Mouse (Mus musculus) CH12.LX (cell line): ENCODE results near the gene Nwd2. TPM values are rescaled to one million over a fixed set of nuclear protein-coding genes. Genes with fewer than 3 reads are reported as not detected.

ENCODE experiments used
- DNase-seq: peaks from one replicate; pipeline ENCODE4 v3.0.0-alpha.2; 2013; ENCODE audit errors: extremely low read depth
- H3K27ac ChIP-seq: 2 replicates; pipeline ENCODE4 v1.5.1; 2012; ENCODE audit warnings: low read depth, mild to moderate bottlenecking, control low read depth, moderate library complexity; ENCODE audit not compliant: insufficient read depth
- H3K27me3 ChIP-seq: replicated peaks from 2 replicates; pipeline ENCODE3; 2012; ENCODE audit warnings: inconsistent platforms
- H3K36me3 ChIP-seq, 2 experiments: replicated peaks in 1 of 2; 2 replicates each; pipeline versions ENCODE3 to v1.6.1; 2012; ENCODE audit warnings: inconsistent platforms in 1 of 2, low read length in 1 of 2, mild to moderate bottlenecking in 1 of 2, mixed read lengths in 1 of 2, moderate library complexity in 1 of 2; ENCODE audit not compliant: control insufficient read depth in 1 of 2, insufficient read depth in 1 of 2
- H3K4me1 ChIP-seq, 2 experiments: 2 replicates each; pipeline ENCODE4 v1.6.1; 2012; ENCODE audit warnings: inconsistent platforms in 1 of 2, moderate library complexity in 1 of 2; ENCODE audit not compliant: insufficient read depth in 2 of 2, control insufficient read depth in 1 of 2
- H3K4me2 ChIP-seq: 2 replicates; pipeline ENCODE4 v1.6.1; 2012; ENCODE audit warnings: low read depth, mild to moderate bottlenecking, control low read depth; ENCODE audit not compliant: poor library complexity, insufficient read depth, severe bottlenecking
- H3K4me3 ChIP-seq, 3 experiments: fragments of 150-350 bp in 1 of 3; sonication (generic) in 1 of 3; replicated peaks in 1 of 3; 2 replicates each; pipeline versions ENCODE3 to v1.5.1; 2011 to 2012; ENCODE audit warnings: low read depth in 2 of 3, low read length in 2 of 3, mild to moderate bottlenecking in 2 of 3, moderate library complexity in 2 of 3, control low read depth in 1 of 3, improper control_type of control experiment in 1 of 3, inconsistent platforms in 1 of 3, mixed read lengths in 1 of 3; ENCODE audit not compliant: poor library complexity in 1 of 3
- H3K79me2 ChIP-seq: replicated peaks from 2 replicates; pipeline ENCODE4 v1.6.1; 2012; ENCODE audit warnings: mild to moderate bottlenecking, moderate library complexity; ENCODE audit not compliant: control insufficient read depth, poor library complexity, insufficient read depth, severe bottlenecking; ENCODE audit errors: extremely low read depth
- H3K9ac ChIP-seq: 2 replicates; pipeline ENCODE4 v1.6.1; 2012; ENCODE audit warnings: low read depth, mild to moderate bottlenecking, control low read depth, moderate library complexity; ENCODE audit not compliant: insufficient read depth
- H3K9me3 ChIP-seq: replicated peaks from 2 replicates; pipeline ENCODE3; 2012; ENCODE audit warnings: low read length, inconsistent platforms, mixed read lengths
- BHLHE40 ChIP-seq: IDR thresholded peaks from 2 replicates; pipeline ENCODE4 v1.6.1; 2011; ENCODE audit warnings: mild to moderate bottlenecking, low read depth, low read length, improper control_type of control experiment
- CHD1 ChIP-seq: IDR thresholded peaks from 2 replicates; pipeline ENCODE4 v1.6.1; 2012; ENCODE audit warnings: low read depth, low read length, improper control_type of control experiment, inconsistent platforms
- CHD2 ChIP-seq: IDR thresholded peaks from 2 replicates; pipeline ENCODE4 v1.6.1; 2011; ENCODE audit warnings: low read length, improper control_type of control experiment
- EP300 ChIP-seq: IDR thresholded peaks from 2 replicates; pipeline ENCODE4 v1.6.1; 2011; ENCODE audit warnings: low read length, improper control_type of control experiment
- HCFC1 ChIP-seq: IDR thresholded peaks from 2 replicates; pipeline ENCODE4 v1.6.1; 2012; ENCODE audit warnings: low read depth, mild to moderate bottlenecking, inconsistent platforms, low read length, improper control_type of control experiment
- JUND ChIP-seq: conservative IDR thresholded peaks from 2 replicates; pipeline ENCODE4 v1.6.1; 2011; ENCODE audit warnings: low read depth, low read length, improper control_type of control experiment
- MAZ ChIP-seq: IDR thresholded peaks from 2 replicates; pipeline ENCODE4 v1.6.1; 2012; ENCODE audit warnings: low read depth, mild to moderate bottlenecking, inconsistent platforms, low read length, improper control_type of control experiment, moderate library complexity
- MXI1 ChIP-seq: IDR thresholded peaks from 2 replicates; pipeline ENCODE4 v1.6.1; 2011; ENCODE audit warnings: mild to moderate bottlenecking, low read depth, low read length, improper control_type of control experiment
- MYC ChIP-seq: IDR thresholded peaks from 2 replicates; pipeline ENCODE4 v1.6.1; 2011; ENCODE audit warnings: low read depth, mild to moderate bottlenecking, improper control_type of control experiment, low read length
- NRF1 ChIP-seq: IDR thresholded peaks from 2 replicates; pipeline ENCODE4 v1.6.1; 2014; ENCODE audit warnings: low read depth, mild to moderate bottlenecking, inconsistent platforms, low read length, improper control_type of control experiment, moderate library complexity
- RAD21 ChIP-seq: IDR thresholded peaks from 2 replicates; pipeline ENCODE4 v1.6.1; 2011; ENCODE audit warnings: low read depth, mild to moderate bottlenecking, low read length, improper control_type of control experiment, moderate library complexity
- RCOR1 ChIP-seq: conservative IDR thresholded peaks from 2 replicates; pipeline ENCODE4 v1.6.1; 2012; ENCODE audit warnings: low read depth, mild to moderate bottlenecking, inconsistent platforms, low read length, improper control_type of control experiment
- SIN3A ChIP-seq: IDR thresholded peaks from 2 replicates; pipeline ENCODE4 v1.6.1; 2012; ENCODE audit warnings: low read length, improper control_type of control experiment, inconsistent platforms
- SMC3 ChIP-seq: IDR thresholded peaks from 2 replicates; pipeline ENCODE4 v1.6.1; 2011; ENCODE audit warnings: low read depth, low read length, improper control_type of control experiment
- TBP ChIP-seq: conservative IDR thresholded peaks from 2 replicates; pipeline ENCODE4 v1.6.1; 2011; ENCODE audit warnings: low read depth, low read length, improper control_type of control experiment
- TCF12 ChIP-seq: IDR thresholded peaks from 2 replicates; pipeline ENCODE4 v1.6.1; 2014; ENCODE audit warnings: low read depth, mild to moderate bottlenecking, inconsistent platforms, low read length, improper control_type of control experiment
- UBTF ChIP-seq: IDR thresholded peaks from 2 replicates; pipeline ENCODE4 v1.6.1; 2012; ENCODE audit warnings: low read depth, mild to moderate bottlenecking, inconsistent platforms, low read length, improper control_type of control experiment, moderate library complexity
- USF1 ChIP-seq: IDR thresholded peaks from 2 replicates; pipeline ENCODE4 v1.6.1; 2014; ENCODE audit warnings: low read depth, mild to moderate bottlenecking, inconsistent platforms, low read length, improper control_type of control experiment
- ZMIZ1 ChIP-seq: IDR thresholded peaks from 2 replicates; pipeline ENCODE4 v1.6.1; 2012; ENCODE audit warnings: low read depth, mild to moderate bottlenecking, inconsistent platforms, low read length, improper control_type of control experiment
- dilution Hi-C: fragments of 300-500 bp; cut with MboI; formaldehyde crosslinking; loops from 2 replicates; pipeline ENCODE4 v1.14.3; 2020; ENCODE audit warnings: low sequenced_read_pairs; ENCODE audit not compliant: extremely low pct_unique_long_range_greater_than_20kb, extremely low pct_ligation_motif_present
- in situ Hi-C: fragments of 300-500 bp; cut with MboI; formaldehyde crosslinking; loops from 3 replicates; pipeline ENCODE4 v1.14.3; 2019; ENCODE audit warnings: low sequenced_read_pairs, low pct_ligation_motif_present, low pct_unique_long_range_greater_than_20kb, mixed read lengths
- polyA plus RNA-seq: library from polyadenylated mRNA; unstranded; fragments of >175 nt; gene quantifications from 2 replicates; pipeline ENCODE4 v1.2.1, GENCODE M21; 2012; ENCODE audit warnings: low read depth; ENCODE audit not compliant: insufficient read length
- total RNA-seq, 2 experiments: library from RNA; depleted of rRNA; stranded (reverse); fragments of 300-350 nt in 1 of 2; fragments of >200 nt in 1 of 2; gene quantifications; 2 replicates each; pipeline ENCODE4 v1.2.3; 2012 to 2014

The Nwd2 gene
- total and polyA plus RNA-seq, 3 experiments = not detected

GRCm38 (mm10) chr5:63675934-63676333 lies 27.0 kb downstream of the Nwd2 start:
- no peak overlapping the region for H3K27ac ChIP-seq
- dilution Hi-C loops (no loop called here), in situ Hi-C loops (no loop called here)
- H3K36me3 ChIP-seq = no peaks in the 10 kb centered on the region
- no peaks in the 10 kb centered on the region for H3K4me1 ChIP-seq
- H3K27me3 ChIP-seq = no peaks in the 10 kb centered on the region
- H3K9ac ChIP-seq = no peak overlapping the region
- no peak overlapping the region for H3K4me3 ChIP-seq
- H3K4me2 ChIP-seq = no peak overlapping the region
- H3K9me3 ChIP-seq = no peaks in the 10 kb centered on the region
- H3K79me2 ChIP-seq = no peaks in the 10 kb centered on the region
- no peak for TF ChIP-seq CHD1
- TF ChIP-seq EP300 = no peak
- no peak for TF ChIP-seq BHLHE40
- DNase-seq = no peak

GRCm38 (mm10) chr5:63689084-63689483 lies 40.2 kb downstream of the Nwd2 start:
- no peak overlapping the region for H3K27ac ChIP-seq
- dilution Hi-C loops = no loop called here
- no peak for DNase-seq

GRCm38 (mm10) chr5:63696784-63697183 lies 47.9 kb downstream of the Nwd2 start:
- no peak overlapping the region for H3K4me3 ChIP-seq
- dilution Hi-C loops = no loop called here
- H3K9ac ChIP-seq = no peak overlapping the region
- H3K79me2 ChIP-seq = no peaks in the 10 kb centered on the region
- in situ Hi-C loops = no loop called here
- H3K9me3 ChIP-seq = no peaks in the 10 kb centered on the region
- H3K36me3 ChIP-seq = no peaks in the 10 kb centered on the region
- H3K27me3 ChIP-seq = no peaks in the 10 kb centered on the region
- no peaks in the 10 kb centered on the region for H3K4me1 ChIP-seq
- no peak overlapping the region for H3K27ac ChIP-seq
- DNase-seq = no peak
- H3K4me2 ChIP-seq = no peak overlapping the region
- no peak for TF ChIP-seq USF1

More at GRCm38 (mm10) chr5:63689084-63689483, 40.2 kb downstream of the Nwd2 start:
- TF ChIP-seq BHLHE40 = no peak
- TF ChIP-seq CHD2 = no peak
- no peak for TF ChIP-seq TBP
- no peak for TF ChIP-seq MXI1
- no peak for TF ChIP-seq SIN3A
- no peak for TF ChIP-seq JUND
- no peak for TF ChIP-seq RCOR1
- no peak for TF ChIP-seq HCFC1
- no peak for TF ChIP-seq ZMIZ1
- TF ChIP-seq TCF12 = no peak
- no peak for TF ChIP-seq EP300
- no peak for TF ChIP-seq SMC3
- TF ChIP-seq RAD21 = no peak
- TF ChIP-seq CHD1 = no peak
- TF ChIP-seq MYC = no peak
- TF ChIP-seq NRF1 = no peak
- TF ChIP-seq MAZ = no peak
- no peak for TF ChIP-seq UBTF
- TF ChIP-seq, all 38 proteins: peak for 0
- Histone ChIP-seq H3K9me3 (no peaks in the 10 kb centered on the region), H3K9ac (no peak overlapping the region), H3K79me2 (no peaks in the 10 kb centered on the region), H3K36me3 (no peaks in the 10 kb centered on the region), H3K4me1 (no peaks in the 10 kb centered on the region), H3K4me3 (no peak overlapping the region), H3K27me3 (no peaks in the 10 kb centered on the region), H3K4me2 (no peak overlapping the region)
- in situ Hi-C loops = no loop called here
